Mouse (Mus musculus): ENCODE results near the gene Evpl. TPM values are rescaled to one million over a fixed set of nuclear protein-coding genes. Genes with fewer than 3 reads are reported as not detected.

The Evpl gene
- polyA plus RNA-seq, 1 experiment, result 3.2 TPM

- Histone ChIP-seq H3K27me3 (ENCODE audit: control insufficient read depth, insufficient read depth, low read length) (no peaks in the 10 kb centered on the region), H3K4me3 (ENCODE audit: control insufficient read depth, insufficient read depth, low read length) (no peak overlapping the region), H3K27ac (ENCODE audit: control insufficient read depth, insufficient read depth, low read length) (no peak overlapping the region), H3K4me1 (replicated peaks; ENCODE audit: control insufficient read depth, insufficient read depth, low read length) (peaks cover 7% of the 10 kb centered on the region), H3K36me3 (ENCODE audit: control insufficient read depth, insufficient read depth, low read length) (no peaks in the 10 kb centered on the region)
- WGBS, result 97% methylated on average over 13 of the region's 13 CpGs
- TF ChIP-seq POLR2A (IDR thresholded peaks at IDR 0.05; ENCODE audit: control insufficient read depth, extremely low read depth, insufficient read depth, low read length, poor library complexity) (no peak), CTCF (IDR thresholded peaks at IDR 0.05; ENCODE audit: borderline replicate concordance, control insufficient read depth, extremely low read depth, insufficient read depth, low read length, poor library complexity) (no peak)
- no peak for DNase-seq
These were observed 23.9 kb downstream of the Evpl start for GRCm38 (mm10) chr11:116213877-116214510.

- DNase-seq, result no peak
- 98% methylated on average over 6 of the region's 6 CpGs for WGBS
These were observed 25.0 kb downstream of the Evpl start for GRCm38 (mm10) chr11:116212847-116213246.

GRCm38 (mm10) chr11:116210696-116211095 lies 27.2 kb downstream of the Evpl start:
- H3K27ac ChIP-seq (ENCODE audit: control insufficient read depth, insufficient read depth, low read length), result no peak overlapping the region
- H3K4me3 ChIP-seq (ENCODE audit: control insufficient read depth, insufficient read depth, low read length), result no peak overlapping the region
- H3K36me3 ChIP-seq (ENCODE audit: control insufficient read depth, insufficient read depth, low read length), result peaks cover 18% of the 10 kb centered on the region
- no peak for TF ChIP-seq POLR2A (IDR thresholded peaks at IDR 0.05; ENCODE audit: control insufficient read depth, extremely low read depth, insufficient read depth, low read length, poor library complexity)
- no peak for TF ChIP-seq CTCF (IDR thresholded peaks at IDR 0.05; ENCODE audit: borderline replicate concordance, control insufficient read depth, extremely low read depth, insufficient read depth, low read length, poor library complexity)
- no peaks in the 10 kb centered on the region for H3K4me1 ChIP-seq (replicated peaks; ENCODE audit: control insufficient read depth, insufficient read depth, low read length)
- WGBS, result 92% methylated on average over 5 of the region's 5 CpGs
- DNase-seq, result no peak
- no peaks in the 10 kb centered on the region for H3K27me3 ChIP-seq (ENCODE audit: control insufficient read depth, insufficient read depth, low read length)

More at GRCm38 (mm10) chr11:116212847-116213246, 25.0 kb downstream of the Evpl start:
- no peak for TF ChIP-seq POLR2A (IDR thresholded peaks at IDR 0.05; ENCODE audit: control insufficient read depth, extremely low read depth, insufficient read depth, low read length, poor library complexity)
- TF ChIP-seq CTCF (IDR thresholded peaks at IDR 0.05; ENCODE audit: borderline replicate concordance, control insufficient read depth, extremely low read depth, insufficient read depth, low read length, poor library complexity), result no peak
- Histone ChIP-seq H3K27ac (ENCODE audit: control insufficient read depth, insufficient read depth, low read length) (no peak overlapping the region), H3K4me1 (replicated peaks; ENCODE audit: control insufficient read depth, insufficient read depth, low read length) (no peaks in the 10 kb centered on the region; the same call in 1 of the 2 replicates), H3K4me3 (ENCODE audit: control insufficient read depth, insufficient read depth, low read length) (no peak overlapping the region), H3K27me3 (ENCODE audit: control insufficient read depth, insufficient read depth, low read length) (no peaks in the 10 kb centered on the region), H3K36me3 (ENCODE audit: control insufficient read depth, insufficient read depth, low read length) (no peaks in the 10 kb centered on the region)

- Histone ChIP-seq H3K4me1 (replicated peaks; ENCODE audit: control insufficient read depth, insufficient read depth, low read length) (no peaks in the 10 kb centered on the region), H3K27me3 (ENCODE audit: control insufficient read depth, insufficient read depth, low read length) (no peaks in the 10 kb centered on the region), H3K36me3 (ENCODE audit: control insufficient read depth, insufficient read depth, low read length) (peaks cover 24% of the 10 kb centered on the region), H3K27ac (ENCODE audit: control insufficient read depth, insufficient read depth, low read length) (no peak overlapping the region), H3K4me3 (ENCODE audit: control insufficient read depth, insufficient read depth, low read length) (no peak overlapping the region)
- TF ChIP-seq CTCF (IDR thresholded peaks at IDR 0.05; ENCODE audit: borderline replicate concordance, control insufficient read depth, extremely low read depth, insufficient read depth, low read length, poor library complexity) (no peak), POLR2A (IDR thresholded peaks at IDR 0.05; ENCODE audit: control insufficient read depth, extremely low read depth, insufficient read depth, low read length, poor library complexity) (no peak)
- no peak for DNase-seq
- WGBS, result 94% methylated on average over 8 of the region's 8 CpGs
These were observed 28.6 kb downstream of the Evpl start for GRCm38 (mm10) chr11:116209257-116209656.

- H3K27me3 ChIP-seq (ENCODE audit: control insufficient read depth, insufficient read depth, low read length), result no peaks in the 10 kb centered on the region
- peaks cover 24% of the 10 kb centered on the region for H3K36me3 ChIP-seq (ENCODE audit: control insufficient read depth, insufficient read depth, low read length)
- TF ChIP-seq POLR2A (IDR thresholded peaks at IDR 0.05; ENCODE audit: control insufficient read depth, extremely low read depth, insufficient read depth, low read length, poor library complexity), result no peak
- TF ChIP-seq CTCF (IDR thresholded peaks at IDR 0.05; ENCODE audit: borderline replicate concordance, control insufficient read depth, extremely low read depth, insufficient read depth, low read length, poor library complexity), result no peak
- H3K4me3 ChIP-seq (ENCODE audit: control insufficient read depth, insufficient read depth, low read length), result no peak overlapping the region
- no peaks in the 10 kb centered on the region for H3K4me1 ChIP-seq (replicated peaks; ENCODE audit: control insufficient read depth, insufficient read depth, low read length)
- DNase-seq, result no peak
- no peak overlapping the region for H3K27ac ChIP-seq (ENCODE audit: control insufficient read depth, insufficient read depth, low read length)
- 98% methylated on average over 3 of the region's 3 CpGs for WGBS
These were observed 29.2 kb downstream of the Evpl start for GRCm38 (mm10) chr11:116208660-116209059.

GRCm38 (mm10) chr11:116206678-116207077 lies 31.2 kb downstream of the Evpl start:
- no peak for DNase-seq
- H3K4me3 ChIP-seq (ENCODE audit: control insufficient read depth, insufficient read depth, low read length), result no peak overlapping the region
- no peak overlapping the region for H3K27ac ChIP-seq (ENCODE audit: control insufficient read depth, insufficient read depth, low read length)
- H3K27me3 ChIP-seq (ENCODE audit: control insufficient read depth, insufficient read depth, low read length), result no peaks in the 10 kb centered on the region
- TF ChIP-seq CTCF (IDR thresholded peaks at IDR 0.05; ENCODE audit: borderline replicate concordance, control insufficient read depth, extremely low read depth, insufficient read depth, low read length, poor library complexity) (no peak), POLR2A (IDR thresholded peaks at IDR 0.05; ENCODE audit: control insufficient read depth, extremely low read depth, insufficient read depth, low read length, poor library complexity) (no peak)
- 99% methylated on average over 4 of the region's 4 CpGs for WGBS
- no peaks in the 10 kb centered on the region for H3K4me1 ChIP-seq (replicated peaks; ENCODE audit: control insufficient read depth, insufficient read depth, low read length)
- peaks cover 24% of the 10 kb centered on the region for H3K36me3 ChIP-seq (ENCODE audit: control insufficient read depth, insufficient read depth, low read length)

Measured in thymus, adult 2 months (tissue).